Mouse (Mus musculus) testis, adult 10 weeks (tissue): ENCODE results near the gene Gm10128. TPM values are rescaled to one million over a fixed set of nuclear protein-coding genes. Genes with fewer than 3 reads are reported as not detected.

Source experiments
- polyA plus RNA-seq: library from polyadenylated mRNA; stranded (reverse); fragments of 350-450 nt; fragmentation: Illumina TruSeq; extraction: RNeasy Lipid Tissue Mini Kit (QIAGEN cat#74804); gene quantifications from one replicate; pipeline ENCODE4 v1.2.3, GENCODE M21; 2014; ENCODE audit warnings: low read depth, low replicate concordance

The Gm10128 gene
- 0.46 TPM for polyA plus RNA-seq

DNA sequence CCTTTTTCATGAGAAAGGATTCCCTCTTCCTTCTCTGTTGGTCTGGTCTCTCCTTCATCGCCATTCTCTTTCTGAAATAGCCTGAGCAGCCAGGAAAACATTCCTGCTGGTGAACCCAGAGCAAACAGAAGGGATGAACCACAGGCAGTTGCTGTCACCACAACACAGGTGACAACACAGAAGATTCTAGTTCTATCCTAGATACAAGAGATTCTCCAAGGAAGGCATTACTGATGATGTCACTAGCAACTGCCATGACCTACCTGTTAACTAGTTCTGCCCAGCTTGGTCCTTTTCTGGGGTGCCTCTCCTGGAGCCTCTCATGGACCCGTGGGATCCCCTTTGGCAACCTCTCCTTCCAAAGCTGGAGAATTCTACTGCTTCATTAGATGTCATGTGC is at the start of gene Gm10128:
Gene Gm10128, minus strand, starts transcription at position 101 of the 400 bp plus-strand sequence.

DNA sequence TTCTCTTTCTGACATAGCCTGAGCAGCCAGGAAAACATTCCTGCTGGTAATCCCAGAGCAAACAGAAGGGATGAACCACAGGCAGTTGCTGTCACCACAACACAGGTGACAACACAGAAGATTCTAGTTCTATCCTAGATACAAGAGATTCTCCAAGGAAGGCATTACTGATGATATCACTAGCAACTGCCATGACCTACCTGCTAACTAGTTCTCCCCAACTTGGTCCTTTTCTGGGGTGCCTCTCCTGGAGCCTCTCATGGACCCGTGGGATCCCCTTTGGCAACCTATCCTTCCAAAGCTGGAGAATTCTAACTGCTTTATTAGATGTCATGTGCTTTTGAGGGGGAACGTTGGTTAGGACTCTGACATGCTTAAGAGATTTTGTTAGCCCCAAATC is 48.3 kb downstream of the Gm10128 start, which contains the start of gene Gm10338:
Gene Gm10338, minus strand, starts transcription at position 101 of the 400 bp plus-strand sequence.

Other genes starting within 250 kb of the Gm10128 start
- gene Gm3755, start 193.1 kb downstream of the Gm10128 start, polyA plus RNA-seq: 0.34 TPM
- 6.4 TPM for gene Gm3752, start 160.2 kb downstream of the Gm10128 start, polyA plus RNA-seq
- 4.6 TPM for gene Gm3558, start 75.4 kb downstream of the Gm10128 start, polyA plus RNA-seq
- gene Gm10338, start 48.4 kb downstream of the Gm10128 start, polyA plus RNA-seq: 3.0 TPM
- not detected for gene Gm26661, start 147.6 kb upstream of the Gm10128 start, polyA plus RNA-seq
- 2.1 TPM for gene Flnb, start 174.0 kb upstream of the Gm10128 start, polyA plus RNA-seq